Mouse (Mus musculus) heart, postnatal 0 days (tissue): ENCODE measurements around the gene Pi4ka. TPM values are rescaled to one million over a fixed set of nuclear protein-coding genes. Genes with fewer than 3 reads are reported as not detected.

ENCODE experiments used
- ATAC-seq: fragments of 200-750 bp; cut with Nextera tagmentation; 2 replicates; pipeline ENCODE4 v1.8.0; 2017; ENCODE audit warnings: low read depth, moderate number of reproducible peaks, moderate library complexity; ENCODE audit not compliant: insufficient read depth
- DNase-seq: peaks from one replicate; pipeline ENCODE4 v3.0.0-alpha.2; 2016; ENCODE audit warnings: low spot score
- H3K27ac ChIP-seq: fragments of 300-500 bp; sonication (generic); 2 replicates; pipeline ENCODE4 v1.5.1; 2014; ENCODE audit warnings: low read depth, mild to moderate bottlenecking
- H3K27me3 ChIP-seq: fragments of 300-500 bp; sonication (generic); 2 replicates; pipeline ENCODE4 v1.6.1; 2014; ENCODE audit warnings: low read length, mixed read lengths; ENCODE audit not compliant: control insufficient read depth, insufficient read depth
- H3K36me3 ChIP-seq: fragments of 300-500 bp; sonication (generic); replicated peaks from 2 replicates; pipeline ENCODE4 v1.6.1; 2014; ENCODE audit warnings: low read length, mixed read lengths; ENCODE audit not compliant: control insufficient read depth, insufficient read depth
- H3K4me1 ChIP-seq: fragments of 300-500 bp; sonication (generic); 2 replicates; pipeline ENCODE4 v1.6.1; 2014; ENCODE audit warnings: antibody characterized with exemption; ENCODE audit not compliant: control insufficient read depth, insufficient read depth
- H3K4me2 ChIP-seq: fragments of 300-500 bp; sonication (generic); 2 replicates; pipeline ENCODE4 v1.6.1; 2014; ENCODE audit warnings: low read depth, mild to moderate bottlenecking, low read length, moderate library complexity
- H3K4me3 ChIP-seq: fragments of 300-500 bp; sonication (generic); 2 replicates; pipeline ENCODE4 v1.5.1; 2014; ENCODE audit warnings: low read depth, low read length
- H3K9ac ChIP-seq: fragments of 300-500 bp; sonication (generic); replicated peaks from 2 replicates; pipeline ENCODE4 v1.6.1; 2014; ENCODE audit warnings: low read depth, low read length, mixed read lengths
- H3K9me3 ChIP-seq: fragments of 300-500 bp; sonication (generic); replicated peaks from 2 replicates; pipeline ENCODE4 v1.6.1; 2016; ENCODE audit warnings: low read length; ENCODE audit not compliant: control insufficient read depth
- CTCF ChIP-seq: IDR thresholded peaks from 2 replicates; pipeline ENCODE4 v1.5.1; 2016; ENCODE audit warnings: antibody characterized with exemption, control low read depth, low read depth
- EP300 ChIP-seq: IDR thresholded peaks from 2 replicates; pipeline ENCODE4 v1.6.1; 2016; ENCODE audit warnings: antibody characterized with exemption, low read depth
- WGBS: fragments of 180-500 bp; shearing (Covaris S2); extraction: QIAGEN DNeasy Blood & Tissue Kit; methylation state at CpG from one replicate; pipeline ENCODE4 v1.1.7; 2014; 5-methylcytosine and 5-hydroxymethylcytosine counted together
- polyA plus RNA-seq: library from polyadenylated mRNA; unstranded; fragments of >200 nt; fragmentation: Nextera tagmentation; extraction: Ambion mirVana; gene quantifications from 2 replicates; pipeline ENCODE4 v1.2.1, GENCODE M21; 2015
- total RNA-seq: library from RNA; depleted of rRNA; stranded (reverse); fragments of >200 nt; gene quantifications from 2 replicates; pipeline ENCODE4 v1.2.3, GENCODE M21; 2014; ENCODE audit warnings: low replicate concordance

Gene Pi4ka
- total and polyA plus RNA-seq, 2 experiments from 2014 or later: 18.5 to 60.0 TPM

DNA sequence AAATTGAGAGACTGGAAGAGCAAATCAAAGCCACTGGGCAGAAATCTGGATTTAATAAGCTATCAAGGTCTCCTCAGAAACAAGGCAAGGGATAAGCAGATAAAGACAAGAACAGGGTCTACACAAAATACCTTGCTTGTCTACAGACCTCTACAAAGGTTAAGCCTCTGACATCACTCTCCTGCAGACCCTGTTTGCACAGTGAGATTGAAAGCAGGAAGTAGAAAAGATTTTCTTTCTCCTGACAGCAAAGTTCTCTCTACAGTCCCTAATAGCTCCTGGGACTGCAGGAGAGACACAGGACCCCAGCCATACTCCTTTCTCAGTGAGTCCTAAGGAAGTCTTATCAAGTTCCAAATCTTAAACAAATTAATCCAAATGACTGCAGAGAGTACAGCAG lies 71.5 kb downstream of the Pi4ka start:
- TF ChIP-seq CTCF: no peak
- no peak for TF ChIP-seq EP300
- Histone ChIP-seq H3K36me3 (peaks cover 14% of the 10 kb centered on the region), H3K4me3 (no peak overlapping the region), H3K4me1 (no peaks in the 10 kb centered on the region), H3K9me3 (no peaks in the 10 kb centered on the region), H3K4me2 (no peak overlapping the region), H3K9ac (no peak overlapping the region), H3K27me3 (no peaks in the 10 kb centered on the region), H3K27ac (no peak overlapping the region)
- ATAC-seq (no peak), DNase-seq (no peak)

DNA sequence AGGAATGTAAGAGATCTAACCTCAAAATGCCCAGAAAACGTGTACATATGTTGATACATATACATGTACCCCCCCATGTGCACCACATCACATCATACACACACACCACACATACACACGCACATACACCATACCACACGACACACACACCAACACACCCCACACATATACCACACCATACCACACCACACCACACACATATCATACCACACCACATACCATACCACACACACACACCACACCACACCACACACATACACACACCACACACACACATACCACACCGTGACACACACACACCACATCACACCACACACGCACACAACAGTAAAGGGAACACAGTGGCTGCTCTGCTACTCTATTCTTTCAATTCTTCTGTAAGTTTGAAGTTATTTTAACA lies 74.3 kb downstream of the Pi4ka start:
- H3K27ac ChIP-seq: no peak overlapping the region
- no peak overlapping the region for H3K9ac ChIP-seq
- TF ChIP-seq EP300 (no peak), CTCF (no peak)
- peaks cover 11% of the 10 kb centered on the region; the same call in 1 of the 2 replicates for H3K36me3 ChIP-seq
- H3K9me3 ChIP-seq: no peaks in the 10 kb centered on the region
- no peak for ATAC-seq
- no peak overlapping the region for H3K4me3 ChIP-seq
- no peak for DNase-seq
- H3K4me2 ChIP-seq: no peak overlapping the region
- no peaks in the 10 kb centered on the region for H3K27me3 ChIP-seq
- H3K4me1 ChIP-seq: no peaks in the 10 kb centered on the region
- WGBS: 88% methylated on average over 5 of the region's 5 CpGs

DNA sequence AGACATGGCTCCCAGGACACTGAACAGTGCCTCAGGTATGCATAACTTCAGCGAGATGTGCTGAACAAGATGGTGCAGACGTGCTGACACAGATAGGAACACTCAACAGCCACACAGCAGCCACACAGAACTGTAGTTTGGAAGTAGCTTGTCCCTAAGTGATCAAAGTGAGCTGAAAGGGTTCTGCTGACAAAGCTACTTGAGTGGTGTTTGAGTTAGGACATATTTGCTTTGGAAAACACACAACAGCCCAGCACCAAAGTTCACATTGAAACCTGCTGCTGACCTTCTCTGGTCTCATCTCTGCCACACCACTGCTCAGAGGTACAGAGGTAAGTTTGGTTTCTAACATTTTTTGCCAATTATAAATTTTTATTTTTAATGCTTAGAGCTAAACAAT lies 75.0 kb downstream of the Pi4ka start, which contains the start of gene Serpind1:
Gene Serpind1, plus strand, starts transcription at position 256 of the 400 bp plus-strand sequence.
- 59% methylated on average over 2 of the region's 2 CpGs for WGBS
- no peak within 1 kb of the TSS for H3K9ac ChIP-seq
- peaks cover 5% of the 10 kb centered on the region; the same call in 1 of the 2 replicates for H3K36me3 ChIP-seq
- H3K27ac ChIP-seq: no peak within 1 kb of the TSS
- ATAC-seq (no peak), DNase-seq (no peak)
- TF ChIP-seq CTCF (no peak), EP300 (no peak)
- H3K27me3 ChIP-seq: no peaks in the 10 kb centered on the region
- no peaks in the 10 kb centered on the region for H3K4me1 ChIP-seq
- no peak within 1 kb of the TSS for H3K4me3 ChIP-seq
- H3K4me2 ChIP-seq: no peak within 1 kb of the TSS
- no peaks in the 10 kb centered on the region for H3K9me3 ChIP-seq

DNA sequence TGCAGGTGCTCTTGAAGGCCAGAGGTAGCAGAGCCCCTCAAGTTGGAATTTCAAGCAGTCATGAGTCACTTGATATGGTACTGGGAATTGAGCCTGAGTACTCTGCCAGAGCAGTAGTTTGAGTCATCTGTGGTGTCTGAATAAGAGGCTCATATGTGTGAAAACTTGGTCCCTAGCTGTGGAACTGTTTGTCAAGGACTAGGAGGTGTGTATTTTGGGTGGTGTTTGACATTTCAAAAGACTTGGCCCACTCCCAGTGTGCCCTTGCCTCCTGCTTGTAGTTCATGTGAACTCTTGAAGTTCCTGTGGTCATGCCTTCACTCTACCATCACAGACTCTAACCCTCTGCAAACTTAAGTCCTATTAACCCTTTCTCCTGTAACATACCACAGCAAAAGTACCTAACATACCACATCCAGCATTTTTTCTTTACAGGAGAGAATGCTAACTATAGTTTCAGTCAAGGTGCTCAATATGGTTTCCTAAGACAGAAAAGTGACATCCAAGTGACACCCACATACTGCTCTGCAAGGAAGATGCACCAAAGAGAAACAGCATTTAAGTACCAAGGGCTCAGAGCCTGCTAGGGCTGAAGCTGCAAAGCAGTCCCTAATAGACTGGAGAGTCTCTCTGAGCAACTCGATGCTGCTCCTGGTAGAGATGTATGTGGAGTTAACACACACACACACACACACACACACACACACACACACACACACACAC lies 76.1 kb downstream of the Pi4ka start:
- no peak overlapping the region for H3K27ac ChIP-seq
- no peak for TF ChIP-seq EP300
- no peak for TF ChIP-seq CTCF
- no peak for ATAC-seq
- H3K9ac ChIP-seq: no peak overlapping the region
- no peaks in the 10 kb centered on the region for H3K9me3 ChIP-seq
- no peak for DNase-seq
- no peak overlapping the region for H3K4me3 ChIP-seq
- WGBS: 95% methylated on average over 1 of the region's 1 CpGs
- H3K4me1 ChIP-seq: no peaks in the 10 kb centered on the region
- peaks cover 12% of the 10 kb centered on the region for H3K36me3 ChIP-seq
- no peaks in the 10 kb centered on the region for H3K27me3 ChIP-seq
- H3K4me2 ChIP-seq: no peak overlapping the region

DNA sequence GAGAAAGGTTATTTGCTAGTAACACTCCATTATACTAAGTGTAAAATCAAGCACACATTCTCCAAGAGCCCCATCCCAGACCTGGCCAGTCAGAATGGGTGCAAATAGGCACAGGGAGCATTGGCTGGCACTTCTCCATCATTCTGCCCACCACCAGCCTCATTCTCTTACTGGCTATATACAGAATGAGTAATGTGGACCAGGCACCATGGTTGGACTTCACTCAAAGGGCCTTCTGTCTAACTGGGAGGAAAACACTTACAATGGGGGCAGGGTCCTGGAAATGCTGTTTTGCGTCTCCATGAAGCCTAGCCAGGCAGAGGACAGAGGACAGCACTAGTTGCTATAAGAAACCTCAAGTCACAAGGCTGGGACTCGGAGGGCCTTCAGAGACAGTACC lies 80.0 kb downstream of the Pi4ka start:
- peaks cover 32% of the 10 kb centered on the region for H3K36me3 ChIP-seq
- 83% methylated on average over 2 of the region's 2 CpGs for WGBS
- no peak for TF ChIP-seq EP300
- no peak for TF ChIP-seq CTCF
- no peak overlapping the region for H3K27ac ChIP-seq
- DNase-seq (no peak), ATAC-seq (no peak)
- H3K27me3 ChIP-seq: no peaks in the 10 kb centered on the region
- H3K4me1 ChIP-seq: no peaks in the 10 kb centered on the region
- H3K9me3 ChIP-seq: no peaks in the 10 kb centered on the region
- no peak overlapping the region for H3K4me3 ChIP-seq
- no peak overlapping the region for H3K9ac ChIP-seq
- H3K4me2 ChIP-seq: no peak overlapping the region

DNA sequence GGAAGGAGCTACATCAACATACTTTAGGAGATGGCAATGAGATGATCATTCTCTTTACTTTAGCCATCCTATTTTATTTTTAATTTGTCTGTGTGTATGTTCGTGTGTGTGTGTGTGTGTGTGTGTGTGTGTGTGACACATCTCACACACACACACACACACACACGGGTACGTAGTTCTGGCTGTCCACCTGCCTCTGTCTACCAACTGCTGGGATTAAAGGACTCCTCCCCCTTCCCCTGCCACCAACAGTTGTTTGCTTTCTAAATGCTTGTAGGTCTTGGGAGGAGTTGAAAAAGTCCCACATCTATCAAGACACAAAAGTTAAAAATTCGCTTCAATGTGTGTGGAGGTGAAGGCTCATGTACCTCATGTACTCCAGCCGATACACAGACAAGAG lies 81.4 kb downstream of the Pi4ka start:
- Histone ChIP-seq H3K27ac (no peak overlapping the region), H3K36me3 (peaks cover 32% of the 10 kb centered on the region), H3K4me1 (no peaks in the 10 kb centered on the region), H3K9ac (no peak overlapping the region), H3K9me3 (no peaks in the 10 kb centered on the region), H3K4me3 (no peak overlapping the region), H3K4me2 (no peak overlapping the region), H3K27me3 (no peaks in the 10 kb centered on the region)
- ATAC-seq (no peak), DNase-seq (no peak)
- TF ChIP-seq CTCF (no peak), EP300 (no peak)
- 85% methylated on average over 5 of the region's 5 CpGs for WGBS
